Mouse (Mus musculus): ENCODE data around the gene BC005624. TPM values are rescaled to one million over a fixed set of nuclear protein-coding genes. Genes with fewer than 3 reads are reported as not detected.
A peak's percentile ranks its signal among the peaks of the same experiment; 100 is the strongest.
"Not testable (repeated sequence)": the region's sequence is repeated elsewhere in the genome, so short reads cannot be mapped to it uniquely, and the experiment has no call there.

The BC005624 gene
- total RNA-seq, 2 experiments from 2014 or later, result 15.5 to 17.6 TPM

GRCm38 (mm10) chr2:30985111-30986020, 3.4 kb upstream of the BC005624 start:
- ATAC-seq (replicated peaks; ENCODE audit: low FRiP score, poor library complexity, severe bottlenecking), result no peak

- no peak for ATAC-seq (replicated peaks; ENCODE audit: low FRiP score, poor library complexity, severe bottlenecking)
These were observed 1.0 kb upstream of the BC005624 start for GRCm38 (mm10) chr2:30983024-30983423.

- peak; percentile 90 for ATAC-seq (replicated peaks; ENCODE audit: low FRiP score, poor library complexity, severe bottlenecking)
These were observed 14.4 kb downstream of the BC005624 start, which contains the start of gene Tor1a for GRCm38 (mm10) chr2:30967352-30968327. TSS of gene Tor1a (minus strand) at chr2:30967933.

- ATAC-seq (replicated peaks; ENCODE audit: low FRiP score, poor library complexity, severe bottlenecking), result 0 out of 2 replicates have a peak, but pooled peaks have one; percentile 26
These were observed 15.2 kb downstream of the BC005624 start for GRCm38 (mm10) chr2:30966826-30967225.

- ATAC-seq (replicated peaks; ENCODE audit: low FRiP score, poor library complexity, severe bottlenecking), result no peak
These were observed 16.4 kb downstream of the BC005624 start for GRCm38 (mm10) chr2:30965627-30966026.

- no peak for ATAC-seq (replicated peaks; ENCODE audit: low FRiP score, poor library complexity, severe bottlenecking)
These were observed 19.3 kb downstream of the BC005624 start for GRCm38 (mm10) chr2:30962570-30963254.

- ATAC-seq (replicated peaks; ENCODE audit: low FRiP score, poor library complexity, severe bottlenecking), result no peak
These were observed 22.1 kb downstream of the BC005624 start for GRCm38 (mm10) chr2:30959856-30960255.

- no peak for ATAC-seq (replicated peaks; ENCODE audit: low FRiP score, poor library complexity, severe bottlenecking)
These were observed 23.3 kb downstream of the BC005624 start for GRCm38 (mm10) chr2:30958726-30959125.

- no peak for ATAC-seq (replicated peaks; ENCODE audit: low FRiP score, poor library complexity, severe bottlenecking)
These were observed 24.5 kb downstream of the BC005624 start for GRCm38 (mm10) chr2:30957511-30957910.

- no peak for ATAC-seq (replicated peaks; ENCODE audit: low FRiP score, poor library complexity, severe bottlenecking)
These were observed 27.2 kb downstream of the BC005624 start for GRCm38 (mm10) chr2:30954797-30955196.

- ATAC-seq (replicated peaks; ENCODE audit: low FRiP score, poor library complexity, severe bottlenecking), result peak; percentile 95
These were observed 29.0 kb downstream of the BC005624 start, which contains the start of gene Tor1b for GRCm38 (mm10) chr2:30952824-30953490. TSS of gene Tor1b (plus strand) at chr2:30952959.

- no peak for ATAC-seq (replicated peaks; ENCODE audit: low FRiP score, poor library complexity, severe bottlenecking)
These were observed 29.6 kb downstream of the BC005624 start for GRCm38 (mm10) chr2:30952457-30952823.

GRCm38 (mm10) chr2:30942603-30943011, 39.4 kb downstream of the BC005624 start:
- ATAC-seq (replicated peaks; ENCODE audit: low FRiP score, poor library complexity, severe bottlenecking), result peak; percentile 100

GRCm38 (mm10) chr2:30942116-30942515, 39.9 kb downstream of the BC005624 start:
- ATAC-seq (replicated peaks; ENCODE audit: low FRiP score, poor library complexity, severe bottlenecking), result not testable (repeated sequence)

GRCm38 (mm10) chr2:30941586-30941985, 40.4 kb downstream of the BC005624 start:
- no peak for ATAC-seq (replicated peaks; ENCODE audit: low FRiP score, poor library complexity, severe bottlenecking)

GRCm38 (mm10) chr2:30938574-30938991, 43.4 kb downstream of the BC005624 start:
- ATAC-seq (replicated peaks; ENCODE audit: low FRiP score, poor library complexity, severe bottlenecking), result no peak

- ATAC-seq (replicated peaks; ENCODE audit: low FRiP score, poor library complexity, severe bottlenecking), result no peak
These were observed 44.3 kb downstream of the BC005624 start for GRCm38 (mm10) chr2:30937731-30938130.

- ATAC-seq (replicated peaks; ENCODE audit: low FRiP score, poor library complexity, severe bottlenecking), result no peak
These were observed 45.2 kb downstream of the BC005624 start for GRCm38 (mm10) chr2:30936808-30937207.

GRCm38 (mm10) chr2:30933917-30934450, 48.0 kb downstream of the BC005624 start:
- ATAC-seq (replicated peaks; ENCODE audit: low FRiP score, poor library complexity, severe bottlenecking), result peak; percentile 58; the same call in 1 of the 2 replicates

Data from erythroid progenitor cell, adult 5-6 weeks (primary cell).